Comparison of ENCODE assay signal across 8 mouse cellular contexts in genomic region chr13:23299276-23299998, GRCm38 (mm10). TPM values are rescaled to one million over a fixed set of nuclear protein-coding genes. Genes with fewer than 3 reads are reported as not detected.
DNase-seq lines count a peak whose midpoint lies in the region; ATAC-seq and TF ChIP-seq lines count a peak whose summit lies in the region.

No protein-coding gene starts in this region.

- no peak for TF ChIP-seq CTCF in left cerebral cortex, adult 2 months (IDR thresholded peaks at IDR 0.05)
- TF ChIP-seq CTCF in embryonic fibroblast, embryonic 13.5 days (IDR thresholded peaks at IDR 0.05; ENCODE audit: borderline replicate concordance, insufficient read depth, low read length): no peak

- peaks cover 2% of the 10 kb centered on the region; the same call in 1 of the 2 replicates for H3K4me1 ChIP-seq in embryonic fibroblast, embryonic 13.5 days (ENCODE audit: control insufficient read depth, insufficient read depth, low read length)
- peaks cover 5% of the 10 kb centered on the region; the same call in 1 of the 2 replicates for H3K4me1 ChIP-seq in limb, embryonic 15.5 days

- peak overlapping the region; percentile 58 for H3K4me3 ChIP-seq in left cerebral cortex, adult 2 months
- peak overlapping the region; percentile 72 for H3K4me3 ChIP-seq in embryonic fibroblast, embryonic 13.5 days (ENCODE audit: insufficient read depth, low read length)
- peak overlapping the region; percentile 44 for H3K4me3 ChIP-seq in limb, embryonic 15.5 days

- H3K27me3 ChIP-seq in limb, embryonic 15.5 days: peaks cover 15% of the 10 kb centered on the region; the same call in 1 of the 2 replicates

- H3K9me3 ChIP-seq in limb, embryonic 15.5 days: no peaks in the 10 kb centered on the region

- intact Hi-C loops in left cerebral cortex, adult 2 months (cut with DNase I): loop anchor here (5.0 kb wide), 1 partner anchor 223 kb away; no protein-coding TSS in a partner anchor
- intact Hi-C loops in left cerebral cortex, postnatal 10 days (cut with DNase I): loop anchor here (5.0 kb wide), 1 partner anchor 103 kb away; no protein-coding TSS in a partner anchor

- no peak overlapping the region for H3K27ac ChIP-seq in left cerebral cortex, adult 2 months
- no peak overlapping the region for H3K27ac ChIP-seq in embryonic fibroblast, embryonic 13.5 days (ENCODE audit: insufficient read depth, low read length)
- no peak overlapping the region for H3K27ac ChIP-seq in limb, embryonic 15.5 days

- H3K4me2 ChIP-seq in limb, embryonic 15.5 days: peak overlapping the region; percentile 55

- 0 out of 2 replicates have a peak overlapping the region, but pooled peaks have one; percentile 8 for H3K9ac ChIP-seq in limb, embryonic 15.5 days

- 4% methylated on average over 22 of the region's 22 CpGs for WGBS in limb, embryonic 15.5 days

- DNase-seq in left cerebral cortex, adult 2 months (ENCODE audit: extremely low spot score in 1 of 2, low spot score in 2 of 2): no peak
- no peak for DNase-seq in left cerebral cortex, postnatal 10 days (ENCODE audit: extremely low spot score in 1 of 2, low spot score in 2 of 2)
- peak; percentile 43 for DNase-seq in retina, embryonic 14.5 days (ENCODE audit: low spot score)
- DNase-seq in ovary, postnatal 14 days (ENCODE audit: low spot score): no peak
- no peak for DNase-seq in ovary, postnatal 10 days (ENCODE audit: low spot score)
- DNase-seq in right cerebral cortex, adult 18-20 months: no peak

- H3K36me3 ChIP-seq in limb, embryonic 15.5 days: no peaks in the 10 kb centered on the region

- TF ChIP-seq POLR2A in embryonic fibroblast, embryonic 13.5 days (IDR thresholded peaks at IDR 0.05; ENCODE audit: low read depth, low read length): no peak

- no peak for ATAC-seq in limb, embryonic 15.5 days (ENCODE audit: insufficient number of reproducible peaks, low FRiP score, low TSS enrichment, low read depth)

RNA-seq across cellular contexts. Expression of gene Vmn1r223, which starts 52.5 kb away (rescaled TPM):
- not detected for total RNA-seq in left cerebral cortex, adult 2 months (2021)
- not detected for total RNA-seq in left cerebral cortex, postnatal 10 days (2021)
- polyA plus RNA-seq in embryonic fibroblast, embryonic 13.5 days (2011; ENCODE audit: insufficient read length, low read depth, missing spikeins): not detected in 2 replicates
- polyA plus RNA-seq in limb, embryonic 15.5 days (2015; fragmentation: Nextera tagmentation; extraction: Ambion mirVana): not detected in 2 replicates
